ENCODE assay signal across 13 mouse cellular contexts in the genomic region with DNA sequence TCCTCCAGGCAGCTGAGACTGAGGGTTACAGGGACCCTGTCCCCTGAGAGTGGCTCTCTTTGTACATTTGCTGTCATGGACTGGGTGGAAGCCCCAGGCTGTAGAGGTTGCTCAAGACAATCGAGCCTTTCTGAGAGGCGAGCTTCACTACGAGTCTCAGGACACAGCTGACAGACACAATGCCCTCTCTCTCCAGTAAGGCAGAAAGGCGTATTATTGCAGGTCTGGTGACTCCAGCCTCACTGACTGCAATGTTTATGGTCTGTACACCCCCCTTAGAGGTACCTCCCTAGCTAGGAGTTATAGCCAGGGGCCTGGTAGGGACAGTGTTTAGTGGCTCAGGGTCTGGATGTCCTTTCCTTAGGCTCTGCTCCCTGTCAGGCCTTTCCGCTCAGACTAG. TPM values are rescaled to one million over a fixed set of nuclear protein-coding genes. Genes with fewer than 3 reads are reported as not detected.
DNase-seq lines count a peak whose midpoint lies in the region; ATAC-seq and TF ChIP-seq lines count a peak whose summit lies in the region.
"Had no signal": no experiment of that assay in that cellular context is flagged by ENCODE, and none has a peak within 500 bp of the region (broad histone marks: within the 10 kb centered on the region; RNA-seq: fewer than 3 reads in every experiment).

No protein-coding gene starts in this region.

- no peak for TF ChIP-seq POLR2A in brain, embryonic 14.5 days (IDR thresholded peaks at IDR 0.05; ENCODE audit: borderline replicate concordance, extremely low read depth, insufficient read depth, insufficient read length, poor library complexity, severe bottlenecking)

- H3K4me1 ChIP-seq in forebrain, embryonic 10.5 days, result peaks cover 23% of the 10 kb centered on the region
- H3K4me1 ChIP-seq in forebrain, embryonic 14.5 days (ENCODE audit: control insufficient read depth, insufficient read depth, low read length), result no peaks in the 10 kb centered on the region
- H3K4me1 ChIP-seq in limb, embryonic 10.5 days, result peaks cover 11% of the 10 kb centered on the region

- no peak for DNase-seq in forebrain, embryonic 10.5 days (ENCODE audit: extremely low spot score, low spot score)
- DNase-seq in forebrain, embryonic 14.5 days (ENCODE audit: low spot score), result no peak
- DNase-seq in layer of hippocampus, adult 11-12 months (ENCODE audit: low spot score), result peak; percentile 28
- no peak for DNase-seq in layer of hippocampus, postnatal 10 days (ENCODE audit: low spot score in 2 of 2)
- DNase-seq in brain, embryonic 14.5 days (ENCODE audit: low read depth), result peak; percentile 34
- no peak for DNase-seq in limb, embryonic 10.5 days (ENCODE audit: low spot score)
- DNase-seq in spleen, postnatal 4 days (ENCODE audit: low spot score in 2 of 2), result no peak
- DNase-seq in urinary bladder, postnatal 10 days (ENCODE audit: low spot score), result no peak
- DNase-seq: adrenal gland, adult 8-10 months; gastrocnemius, postnatal 10 days; heart, postnatal 4 days; liver, postnatal 0 days; thymus, postnatal 25 days had no signal

- H3K4me3 ChIP-seq in forebrain, embryonic 10.5 days, result no peak overlapping the region
- H3K4me3 ChIP-seq in forebrain, embryonic 14.5 days (ENCODE audit: low read depth, low read length), result no peak overlapping the region
- H3K4me3 ChIP-seq in limb, embryonic 10.5 days, result no peak overlapping the region

- ATAC-seq in forebrain, embryonic 14.5 days, result no peak
- ATAC-seq: liver, postnatal 0 days had no signal

- H3K9ac ChIP-seq in forebrain, embryonic 14.5 days (ENCODE audit: low read length), result no peak overlapping the region
- H3K9ac ChIP-seq: liver, postnatal 0 days had no signal

- 47% methylated on average over 5 of the region's 5 CpGs for WGBS in forebrain, embryonic 10.5 days
- 35% methylated on average over 5 of the region's 5 CpGs for WGBS in forebrain, embryonic 14.5 days
- 69% methylated on average over 5 of the region's 5 CpGs for WGBS in limb, embryonic 10.5 days

- TF ChIP-seq CTCF in brain, embryonic 14.5 days (IDR thresholded peaks at IDR 0.05; ENCODE audit: borderline replicate concordance, extremely low read depth, insufficient read depth, insufficient read length), result no peak

- H3K27me3 ChIP-seq in forebrain, embryonic 10.5 days (ENCODE audit: poor library complexity, severe bottlenecking), result no peaks in the 10 kb centered on the region
- no peaks in the 10 kb centered on the region for H3K27me3 ChIP-seq in forebrain, embryonic 14.5 days (replicated peaks; ENCODE audit: control insufficient read depth, insufficient read depth, low read length)
- no peaks in the 10 kb centered on the region for H3K27me3 ChIP-seq in limb, embryonic 10.5 days (ENCODE audit: low read depth, poor library complexity, severe bottlenecking)

- H3K27ac ChIP-seq in forebrain, embryonic 10.5 days, result peak overlapping the region; percentile 66; the same call in 1 of the 2 replicates
- no peak overlapping the region; the same call in 1 of the 2 replicates for H3K27ac ChIP-seq in forebrain, embryonic 14.5 days (ENCODE audit: low read depth, low read length)
- peak overlapping the region; percentile 50 for H3K27ac ChIP-seq in limb, embryonic 10.5 days

- no peaks in the 10 kb centered on the region for H3K9me3 ChIP-seq in forebrain, embryonic 10.5 days
- H3K9me3 ChIP-seq in forebrain, embryonic 14.5 days (replicated peaks; ENCODE audit: control insufficient read depth, low read length), result no peaks in the 10 kb centered on the region
- no peaks in the 10 kb centered on the region for H3K9me3 ChIP-seq in limb, embryonic 10.5 days (replicated peaks)

- no peaks in the 10 kb centered on the region for H3K36me3 ChIP-seq in forebrain, embryonic 10.5 days (replicated peaks)
- H3K36me3 ChIP-seq in forebrain, embryonic 14.5 days (ENCODE audit: control insufficient read depth, insufficient read depth, low read length), result no peaks in the 10 kb centered on the region
- H3K36me3 ChIP-seq in limb, embryonic 10.5 days, result no peaks in the 10 kb centered on the region

- no peak overlapping the region for H3K4me2 ChIP-seq in forebrain, embryonic 14.5 days (ENCODE audit: low read length)

RNA-seq across cellular contexts. Expression of gene Plekhg3, which starts 22.9 kb away (rescaled TPM):
- 1.5 and 2.4 TPM in 2 replicates for polyA plus RNA-seq in forebrain, embryonic 10.5 days (2016; fragmentation: Nextera tagmentation; extraction: Ambion mirVana)
- 0.47 and 0.64 TPM in 2 replicates for polyA plus RNA-seq in forebrain, embryonic 14.5 days (2014; fragmentation: Nextera tagmentation; extraction: Ambion mirVana)
- total RNA-seq in layer of hippocampus, postnatal 10 days (2021), result 1 to 10 TPM; 6.1 to 6.2 TPM
- polyA plus RNA-seq in brain, embryonic 14.5 days (2012; rRNA removed), result 3.1 and 5.2 TPM in 2 replicates
- 5.7 and 6.2 TPM in 2 replicates for polyA plus RNA-seq in limb, embryonic 10.5 days (2016; fragmentation: Nextera tagmentation; extraction: Ambion mirVana)

Comparison
In these comparisons a context has a peak if more than half of its experiments do, and no peak if none do; other contexts are left out.
1. DNase-seq: peak in layer of hippocampus, adult 11-12 months (single experiment) and brain, embryonic 14.5 days (single experiment); none in forebrain, embryonic 10.5 days (single experiment), forebrain, embryonic 14.5 days (single experiment), layer of hippocampus, postnatal 10 days (0 of 2), limb, embryonic 10.5 days (single experiment), spleen, postnatal 4 days (0 of 2) and urinary bladder, postnatal 10 days (single experiment).